Mouse (Mus musculus) T-cell, adult 2 months (primary cell): ENCODE measurements around the gene Acad9.
A peak's percentile ranks its signal among the peaks of the same experiment; 100 is the strongest.

Experiments used
- DNase-seq: peaks from one replicate; pipeline ENCODE4 v3.0.0; 2022; ENCODE audit warnings: low spot score

Acad9 gene

GRCm38 (mm10) chr3:36065843-36066651 is at the start of gene Acad9:
Gene Acad9, plus strand, starts transcription at chr3:36065979.
- DNase-seq = peak; percentile 96

DNA sequence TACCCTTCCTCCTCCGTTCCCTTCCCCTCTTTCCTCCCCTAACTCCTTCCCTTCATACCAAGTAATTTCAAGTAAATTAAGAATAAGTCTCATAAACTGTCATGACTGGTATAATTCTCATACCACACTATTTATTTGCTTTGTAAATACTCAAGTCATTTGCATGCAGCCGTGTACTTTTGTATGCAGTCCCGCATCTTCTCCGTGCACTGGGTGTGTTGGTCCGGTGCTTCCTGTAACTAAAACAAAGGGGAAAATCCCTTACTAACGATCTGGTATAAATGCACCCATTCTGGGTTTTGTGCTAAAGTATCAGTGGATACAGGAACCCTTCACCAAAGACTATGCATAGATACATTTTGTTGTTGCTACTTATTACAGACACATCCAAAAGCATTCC is 40.0 kb upstream of the Acad9 start:
- DNase-seq = no peak

DNA sequence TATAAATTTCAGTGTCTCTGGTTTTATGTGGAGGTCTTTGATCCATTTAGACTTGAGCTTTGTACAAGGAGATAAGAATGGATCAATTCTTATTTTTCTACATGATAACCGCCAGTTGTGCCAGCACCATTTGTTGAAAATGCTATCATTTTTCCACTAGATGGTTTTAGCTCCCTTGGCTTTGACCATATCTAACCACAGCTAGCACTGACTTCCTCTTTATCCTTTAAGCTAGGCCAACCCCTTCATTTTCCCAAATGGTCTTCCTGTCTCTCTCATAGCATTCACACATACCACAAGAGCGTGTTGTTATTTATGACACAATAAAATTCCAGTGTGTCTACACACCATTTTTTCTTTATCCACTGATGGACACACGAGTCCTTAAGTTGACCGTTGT is 35.8 kb upstream of the Acad9 start:
- DNase-seq = no peak

DNA sequence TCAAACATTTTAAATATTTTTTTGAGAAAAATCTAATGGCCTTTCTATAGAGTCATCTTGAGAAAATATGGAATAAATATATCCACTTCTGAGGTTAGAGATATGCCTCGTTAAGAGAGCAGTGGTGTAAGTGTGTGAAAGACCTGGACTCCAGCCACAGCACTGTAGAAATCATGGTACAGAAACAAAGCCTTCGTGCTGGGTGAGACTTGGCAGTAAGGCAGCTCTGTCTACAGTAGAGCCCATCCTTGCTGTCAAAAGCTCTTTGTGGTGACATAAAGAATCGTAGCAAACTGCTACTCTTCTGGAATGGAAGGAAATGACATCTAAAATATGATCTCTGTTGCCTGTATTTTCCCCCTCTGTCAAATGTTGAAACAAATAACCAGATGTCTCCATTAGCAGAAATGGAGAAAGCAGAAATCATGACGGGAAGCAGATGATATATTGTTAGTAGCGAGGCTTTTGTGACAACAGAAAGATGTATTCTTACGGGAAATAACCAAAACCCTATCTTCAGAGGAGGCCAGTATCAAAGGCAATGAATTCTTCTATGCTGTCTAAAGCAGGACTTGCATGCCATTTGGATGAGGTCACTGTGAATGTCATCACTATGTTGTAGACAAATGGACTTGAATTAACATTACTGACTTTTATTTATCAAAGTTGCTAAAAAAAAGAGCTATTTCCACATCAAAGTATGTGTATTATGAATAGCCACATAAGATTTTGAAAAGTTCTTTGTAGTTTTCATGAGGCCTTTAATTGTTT is 33.9 kb upstream of the Acad9 start:
- DNase-seq = no peak

GRCm38 (mm10) chr3:36044520-36044919 is 21.3 kb upstream of the Acad9 start:
- DNase-seq = no peak

DNA sequence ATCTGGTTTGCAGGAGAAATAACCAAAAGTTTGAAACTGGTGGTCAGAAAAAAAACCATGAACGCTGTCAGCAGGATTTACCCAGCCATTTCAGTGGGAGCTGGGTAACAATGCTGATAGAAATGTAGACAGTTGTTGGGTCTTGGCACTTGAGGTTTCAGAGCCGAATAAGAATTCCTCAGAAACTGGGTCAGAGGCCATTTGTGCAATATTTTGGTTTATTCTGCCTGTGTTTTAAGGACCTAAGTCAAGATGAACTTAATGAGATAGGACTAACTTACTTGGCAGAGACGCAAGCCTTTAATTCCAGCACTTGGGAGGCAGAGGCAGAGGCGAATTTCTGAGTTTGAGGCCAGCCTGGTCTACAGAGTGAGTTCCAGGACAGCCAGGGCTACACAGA is 20.7 kb upstream of the Acad9 start:
- no peak for DNase-seq

DNA sequence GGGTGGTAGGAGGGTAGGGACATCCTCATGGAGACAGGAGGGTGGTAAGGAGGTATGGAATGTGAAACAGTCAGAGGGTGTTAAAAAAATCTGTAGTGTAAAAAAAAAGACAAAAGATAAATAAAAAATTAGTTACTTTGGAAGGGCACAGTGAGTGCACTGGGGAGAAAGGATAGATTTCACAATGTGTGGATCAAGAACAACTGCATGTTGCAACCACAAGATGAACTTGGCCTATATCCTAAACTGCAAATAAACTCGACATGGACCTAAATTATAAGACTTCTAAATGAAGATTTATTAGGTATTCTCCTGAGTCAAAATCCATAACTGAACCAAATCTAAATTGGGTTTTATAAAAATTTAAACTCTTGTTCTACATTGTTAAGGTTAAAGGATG is 16.7 kb upstream of the Acad9 start:
- no peak for DNase-seq

DNA sequence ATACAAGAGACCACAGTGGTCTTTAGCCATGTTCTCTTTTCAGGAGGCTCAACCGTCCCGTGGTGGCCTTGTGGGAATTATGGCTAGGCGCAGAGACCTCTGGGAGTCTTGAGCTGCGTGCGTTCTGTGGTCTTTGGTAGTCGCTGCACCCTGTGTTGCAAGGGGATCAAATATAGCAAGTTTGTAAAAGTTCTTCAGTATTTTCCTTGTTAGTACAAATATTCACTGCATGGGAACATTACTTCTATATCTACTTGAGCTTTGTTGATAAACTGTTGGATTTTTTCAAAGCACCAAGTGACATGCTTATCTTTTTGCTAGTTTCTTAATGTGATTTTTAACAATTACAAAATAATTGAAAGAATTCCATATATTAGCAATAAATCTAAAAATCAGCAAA is 12.3 kb upstream of the Acad9 start, which contains the start of gene Ccdc144b:
TSS of gene Ccdc144b (minus strand) at position 101 of the 400 bp plus-strand sequence.
- no peak for DNase-seq

DNA sequence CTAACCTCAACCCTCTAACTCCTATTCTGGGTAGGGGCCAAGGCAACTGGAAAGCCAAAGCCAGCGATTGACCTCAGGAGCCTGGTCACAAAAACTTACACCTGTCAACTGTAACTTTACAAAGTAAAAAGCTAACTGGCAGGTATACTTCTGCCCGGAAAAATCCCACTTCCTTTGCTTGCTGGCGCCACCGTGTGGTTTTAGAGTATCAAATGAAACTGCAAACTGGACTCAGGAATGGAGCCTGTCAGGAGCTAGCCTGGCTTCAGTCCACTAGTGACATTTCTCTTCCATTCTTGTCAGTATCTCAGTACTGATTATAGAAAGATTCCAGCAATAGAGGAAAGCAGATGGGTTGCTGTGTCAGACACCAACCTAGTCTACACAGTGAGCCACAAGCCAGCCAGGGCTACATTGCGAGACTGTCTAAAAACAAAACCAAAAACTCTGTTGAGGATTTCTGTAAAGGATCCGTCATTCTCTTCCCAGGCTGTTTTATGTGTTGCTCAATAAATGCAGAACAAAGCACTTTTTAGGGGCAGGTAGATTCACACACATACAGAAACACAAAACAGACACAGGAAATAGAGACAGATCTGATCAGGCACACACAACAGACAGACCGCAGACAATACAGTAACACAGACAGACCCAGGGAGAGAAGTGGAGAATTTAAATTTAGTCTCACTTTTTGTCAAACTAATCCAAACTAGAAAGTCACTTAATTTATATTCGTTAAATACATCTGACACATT is 5.5 kb upstream of the Acad9 start:
- peak; percentile 61 for DNase-seq

- DNase-seq = no peak
Measured at GRCm38 (mm10) chr3:36064592-36065061, 1.2 kb upstream of the Acad9 start.

- DNase-seq = no peak
Measured at GRCm38 (mm10) chr3:36065166-36065565, 613 bp upstream of the Acad9 start.

DNA sequence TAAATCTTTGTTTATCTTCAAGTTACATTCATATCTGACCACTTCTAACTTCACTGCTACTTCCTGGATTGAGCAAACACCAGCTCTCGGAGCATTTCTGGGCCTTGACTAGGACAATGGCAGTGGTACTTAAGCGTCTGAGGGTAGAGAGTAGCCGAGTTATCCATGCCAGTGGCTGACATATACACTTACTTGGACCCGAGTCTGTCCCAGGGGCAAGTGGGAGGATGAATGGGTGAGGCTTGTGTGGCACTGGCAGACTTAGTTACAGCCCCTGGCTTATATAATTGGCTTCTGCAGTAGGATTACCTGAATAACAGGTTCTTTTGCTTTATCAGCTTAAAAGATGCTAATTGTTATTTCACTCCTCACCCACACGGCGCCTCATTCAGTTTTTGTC is 2.0 kb downstream of the Acad9 start:
- no peak for DNase-seq

DNA sequence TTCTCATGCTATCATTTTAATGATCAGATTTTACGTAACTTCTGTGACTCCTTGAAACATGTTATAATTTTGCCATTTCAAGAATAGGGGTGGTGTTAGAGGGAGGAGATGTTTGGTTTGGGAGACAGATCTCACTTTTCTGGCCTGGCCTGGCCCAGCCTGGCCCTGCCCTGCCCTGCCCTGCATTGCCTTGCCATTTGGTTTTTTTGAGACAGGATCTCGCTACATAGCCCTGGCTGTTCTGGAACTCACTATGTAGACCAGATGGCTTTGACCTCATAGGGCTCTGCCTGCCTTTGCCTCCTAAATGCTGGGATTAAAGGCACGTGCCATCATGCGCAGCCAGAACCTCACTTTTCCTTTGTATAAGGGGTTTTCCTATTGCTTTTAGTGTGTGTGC is 4.7 kb downstream of the Acad9 start:
- no peak for DNase-seq

- no peak for DNase-seq
Measured at GRCm38 (mm10) chr3:36071047-36071446, 5.3 kb downstream of the Acad9 start.

DNA sequence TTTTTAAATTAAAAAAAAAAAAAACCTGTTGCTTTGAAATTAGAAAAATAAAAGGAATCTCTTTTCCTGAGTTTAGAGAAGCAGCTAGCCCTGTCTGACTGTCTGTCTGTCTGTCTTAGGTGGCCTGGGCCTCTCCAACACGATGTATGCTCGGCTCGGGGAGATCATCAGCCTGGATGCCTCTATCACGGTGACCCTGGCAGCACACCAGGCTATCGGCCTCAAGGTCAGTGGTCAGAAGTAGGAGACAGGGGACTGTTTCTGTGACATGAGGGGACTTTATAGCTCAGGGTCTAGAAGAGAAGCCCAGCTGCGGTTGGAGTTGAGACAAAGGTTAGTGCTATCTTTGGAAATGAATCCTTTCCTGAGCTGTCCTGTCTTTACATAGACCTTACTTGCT is 8.5 kb downstream of the Acad9 start:
- no peak for DNase-seq

- DNase-seq = no peak
Measured at GRCm38 (mm10) chr3:36075466-36075865, 9.7 kb downstream of the Acad9 start.

DNA sequence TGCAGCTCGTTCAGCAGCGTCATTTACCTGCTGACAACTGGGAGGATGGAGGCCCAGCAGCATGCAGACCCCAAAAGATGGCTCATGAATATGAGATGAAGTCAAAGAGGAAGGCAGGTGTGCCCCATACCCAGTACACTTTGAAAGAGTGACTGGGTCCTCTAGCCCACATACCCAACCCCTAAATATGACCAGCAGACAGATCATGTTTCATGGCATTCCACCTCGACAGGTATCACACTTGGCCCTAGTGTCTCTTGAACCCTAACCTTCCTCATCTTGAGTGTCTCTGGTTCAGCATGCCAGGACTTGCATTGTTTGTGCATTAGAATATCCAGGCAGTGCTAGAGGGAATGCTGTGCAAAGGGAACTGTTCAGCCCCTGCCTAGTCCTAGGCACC is 11.6 kb downstream of the Acad9 start:
- DNase-seq = no peak

DNA sequence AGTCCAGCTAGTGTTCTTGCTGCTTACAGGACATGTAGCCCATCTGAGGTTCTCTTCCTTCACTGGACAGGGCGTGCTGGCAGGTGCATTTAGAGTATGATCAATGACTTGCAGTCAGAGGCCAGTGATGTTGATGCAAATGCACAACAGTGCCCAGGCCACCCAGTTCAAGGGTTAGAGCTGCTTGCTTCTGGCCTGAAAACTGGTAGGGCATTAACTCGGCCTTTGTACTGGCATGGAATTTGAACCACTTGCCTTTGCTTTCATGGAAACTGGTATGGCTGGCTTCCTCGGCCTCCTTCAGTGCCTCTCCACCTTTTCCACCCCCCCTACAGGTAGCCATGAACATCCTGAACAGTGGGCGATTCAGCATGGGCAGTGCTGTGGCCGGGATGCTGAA is 14.1 kb downstream of the Acad9 start:
- DNase-seq = no peak

DNA sequence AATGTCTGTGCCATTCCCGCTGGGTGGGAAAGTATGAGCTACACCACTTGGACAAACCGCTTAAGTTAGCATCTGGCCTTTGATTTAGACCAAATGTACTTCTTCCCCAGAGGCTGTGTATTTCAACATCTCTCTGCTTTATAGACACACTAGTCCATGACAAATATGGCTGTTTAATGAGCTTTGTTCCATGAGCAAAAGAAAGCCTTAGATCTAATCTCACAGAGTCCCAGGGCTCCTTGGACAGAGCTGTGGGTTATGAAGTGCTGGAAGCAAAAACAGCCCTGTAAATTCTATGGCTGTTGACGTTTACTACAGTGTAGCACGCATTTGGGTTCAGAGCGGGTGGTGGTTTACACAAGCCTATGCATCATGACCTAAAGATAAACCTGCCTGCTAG is 15.0 kb downstream of the Acad9 start:
- DNase-seq = no peak

GRCm38 (mm10) chr3:36082843-36083242 is 17.1 kb downstream of the Acad9 start:
- no peak for DNase-seq

DNA sequence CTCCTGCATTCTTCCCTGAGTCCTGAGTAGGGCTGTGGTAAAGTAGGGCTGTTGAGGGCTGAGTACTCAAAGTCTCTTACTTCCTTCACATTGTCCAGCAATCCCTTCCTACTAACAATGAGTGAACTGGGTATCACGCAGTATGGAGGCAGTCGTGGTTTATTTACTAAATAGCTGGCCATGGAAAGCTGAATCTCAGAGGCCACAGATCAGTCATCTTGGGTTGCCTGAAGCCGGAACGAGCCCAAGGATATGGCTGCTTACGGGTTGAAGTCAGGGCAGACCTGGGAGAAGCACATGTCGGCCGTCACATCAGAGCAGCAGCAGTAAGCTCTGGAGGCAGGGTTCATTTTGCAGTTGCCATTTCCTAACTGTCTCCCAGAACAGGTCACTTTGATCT is 17.6 kb downstream of the Acad9 start:
- no peak for DNase-seq

GRCm38 (mm10) chr3:36085394-36085793 is 19.6 kb downstream of the Acad9 start:
- no peak for DNase-seq

DNA sequence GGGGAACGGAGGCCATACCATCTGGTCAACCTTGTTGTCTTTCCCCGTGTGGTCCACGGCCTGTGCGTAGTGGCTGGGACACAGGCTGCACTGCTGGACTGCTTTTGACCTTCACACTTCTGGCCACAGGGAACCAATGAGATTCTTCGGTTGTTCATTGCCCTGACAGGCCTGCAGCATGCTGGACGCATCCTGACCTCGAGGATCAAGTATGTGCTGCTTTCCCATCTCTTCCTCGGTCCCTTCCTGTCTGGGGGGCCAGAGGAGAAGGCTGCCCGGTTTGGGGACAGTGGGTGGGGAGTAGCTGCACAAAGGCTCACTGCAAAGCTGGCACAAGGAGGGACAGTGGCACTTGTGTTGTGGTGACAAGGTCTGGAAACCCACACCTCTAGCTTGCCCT is 21.8 kb downstream of the Acad9 start:
- DNase-seq = no peak
